Mouse (Mus musculus) limb, embryonic 12.5 days (tissue): ENCODE measurements at regions not wholly inside any gene's neighbourhood (a gene's known extent, or its start where the extent isn't known, plus 50 kb on each side); places are given as distances from the start of the nearest gene placed in this dataset.

Experiments
- ATAC-seq: fragments of 200-750 bp; cut with Nextera tagmentation; 2 replicates; pipeline ENCODE4 v1.8.0; 2017; ENCODE audit warnings: low read depth, moderate TSS enrichment; ENCODE audit not compliant: insufficient number of reproducible peaks, insufficient read depth, low FRiP score, low TSS enrichment
- H3K27ac ChIP-seq: fragments of 300-500 bp; sonication (generic); 2 replicates; pipeline ENCODE4 v1.5.1; 2016; ENCODE audit warnings: mild to moderate bottlenecking, moderate library complexity
- H3K27me3 ChIP-seq: fragments of 300-500 bp; sonication (generic); 2 replicates; pipeline ENCODE4 v1.6.1; 2016; ENCODE audit warnings: mild to moderate bottlenecking, moderate library complexity
- H3K36me3 ChIP-seq: fragments of 300-500 bp; sonication (generic); 2 replicates; pipeline ENCODE4 v1.6.1; 2016; ENCODE audit warnings: mild to moderate bottlenecking, moderate library complexity
- H3K4me1 ChIP-seq: fragments of 300-500 bp; sonication (generic); replicated peaks from 2 replicates; pipeline ENCODE4 v1.6.1; 2016
- H3K4me2 ChIP-seq: fragments of 300-500 bp; sonication (generic); 2 replicates; pipeline ENCODE4 v1.6.1; 2016; ENCODE audit warnings: mild to moderate bottlenecking, moderate library complexity
- H3K4me3 ChIP-seq: fragments of 300-500 bp; sonication (generic); replicated peaks from 2 replicates; pipeline ENCODE4 v1.5.1; 2016; ENCODE audit warnings: mild to moderate bottlenecking
- H3K9ac ChIP-seq: fragments of 300-500 bp; sonication (generic); replicated peaks from 2 replicates; pipeline ENCODE4 v1.6.1; 2016; ENCODE audit warnings: mild to moderate bottlenecking, moderate library complexity
- H3K9me3 ChIP-seq: fragments of 300-500 bp; sonication (generic); 2 replicates; pipeline ENCODE4 v1.6.1; 2016; ENCODE audit warnings: mild to moderate bottlenecking, moderate library complexity
- WGBS: fragments of 180-500 bp; shearing (Covaris S2); methylation state at CpG from one replicate; pipeline ENCODE4 v1.1.7; 2016; 5-methylcytosine and 5-hydroxymethylcytosine counted together

DNA sequence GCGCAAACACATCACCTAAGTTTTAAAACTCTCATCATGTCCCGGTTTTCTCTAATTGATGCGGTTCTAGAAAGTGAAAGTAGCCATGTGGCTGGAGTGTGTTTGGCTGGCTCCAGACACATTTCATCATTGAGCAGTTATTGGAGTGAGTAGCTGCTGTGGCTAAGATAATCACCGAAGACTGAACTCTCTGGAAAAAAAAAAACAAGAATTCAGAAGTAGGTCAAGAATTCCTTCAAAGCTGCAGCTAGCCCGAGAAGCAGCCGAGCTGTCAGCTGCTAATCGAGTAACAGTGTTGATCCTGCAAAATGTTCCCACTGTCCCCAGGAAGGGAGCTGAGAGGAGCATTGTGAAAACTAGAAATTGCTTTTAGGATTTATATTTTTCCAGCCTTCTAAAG, 509.0 kb upstream of the Map3k7 start:
- 70% methylated on average over 7 of the region's 7 CpGs for WGBS
- no peaks in the 10 kb centered on the region for H3K4me1 ChIP-seq
- no peaks in the 10 kb centered on the region for H3K9me3 ChIP-seq
- no peak overlapping the region for H3K27ac ChIP-seq
- no peaks in the 10 kb centered on the region for H3K36me3 ChIP-seq
- no peak overlapping the region for H3K4me2 ChIP-seq
- ATAC-seq = no peak
- H3K4me3 ChIP-seq = no peak overlapping the region
- H3K27me3 ChIP-seq = no peaks in the 10 kb centered on the region
- no peak overlapping the region for H3K9ac ChIP-seq

DNA sequence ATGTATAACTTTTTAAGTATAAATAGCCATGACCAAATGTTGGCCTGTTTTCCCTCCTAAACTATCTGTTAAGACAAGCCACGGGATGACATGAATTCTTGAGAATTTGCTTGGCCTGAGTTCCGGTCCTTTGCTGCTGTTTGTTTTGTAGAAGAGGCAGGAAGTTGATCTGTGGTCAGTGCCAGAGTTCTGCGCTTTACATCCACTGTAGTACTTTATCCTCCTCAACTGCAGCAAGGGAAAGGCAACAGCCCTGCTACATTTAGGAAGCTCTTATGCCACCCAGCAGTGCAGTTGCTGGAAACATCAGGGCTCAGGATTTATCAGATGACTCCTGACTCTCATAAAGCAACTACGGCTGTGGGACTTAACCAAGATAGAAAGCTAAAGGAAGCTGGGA, 508.4 kb upstream of the Map3k7 start:
- no peaks in the 10 kb centered on the region for H3K9me3 ChIP-seq
- no peak overlapping the region for H3K4me2 ChIP-seq
- ATAC-seq = no peak
- WGBS = 72% methylated on average over 4 of the region's 4 CpGs
- no peak overlapping the region for H3K9ac ChIP-seq
- no peak overlapping the region for H3K4me3 ChIP-seq
- no peaks in the 10 kb centered on the region for H3K27me3 ChIP-seq
- no peaks in the 10 kb centered on the region for H3K4me1 ChIP-seq
- H3K36me3 ChIP-seq = no peaks in the 10 kb centered on the region
- no peak overlapping the region for H3K27ac ChIP-seq

DNA sequence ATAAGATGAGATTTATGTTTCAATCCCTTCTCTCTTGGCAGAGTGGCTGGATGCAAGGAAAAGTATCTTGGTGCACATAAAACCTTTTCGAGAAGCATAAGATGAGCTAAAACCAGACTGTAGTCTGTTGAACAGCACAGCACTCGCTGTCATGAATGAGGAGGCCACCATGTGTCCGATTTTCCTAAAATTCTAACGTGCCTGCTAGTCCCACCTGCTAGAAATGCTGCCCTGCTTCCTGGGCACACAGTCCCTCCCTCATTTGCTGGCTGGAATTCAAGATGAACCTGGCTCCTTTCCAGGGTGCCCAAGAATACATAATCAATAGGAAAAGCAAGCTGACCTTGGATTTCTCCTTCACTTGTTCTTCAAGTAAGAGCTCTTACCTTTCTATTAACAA, 501.4 kb upstream of the Map3k7 start:
- Histone ChIP-seq H3K27me3 (no peaks in the 10 kb centered on the region), H3K9me3 (no peaks in the 10 kb centered on the region), H3K4me2 (no peak overlapping the region), H3K27ac (no peak overlapping the region), H3K4me3 (no peak overlapping the region), H3K36me3 (no peaks in the 10 kb centered on the region), H3K4me1 (no peaks in the 10 kb centered on the region), H3K9ac (no peak overlapping the region)
- 85% methylated on average over 4 of the region's 4 CpGs for WGBS
- ATAC-seq = no peak

DNA sequence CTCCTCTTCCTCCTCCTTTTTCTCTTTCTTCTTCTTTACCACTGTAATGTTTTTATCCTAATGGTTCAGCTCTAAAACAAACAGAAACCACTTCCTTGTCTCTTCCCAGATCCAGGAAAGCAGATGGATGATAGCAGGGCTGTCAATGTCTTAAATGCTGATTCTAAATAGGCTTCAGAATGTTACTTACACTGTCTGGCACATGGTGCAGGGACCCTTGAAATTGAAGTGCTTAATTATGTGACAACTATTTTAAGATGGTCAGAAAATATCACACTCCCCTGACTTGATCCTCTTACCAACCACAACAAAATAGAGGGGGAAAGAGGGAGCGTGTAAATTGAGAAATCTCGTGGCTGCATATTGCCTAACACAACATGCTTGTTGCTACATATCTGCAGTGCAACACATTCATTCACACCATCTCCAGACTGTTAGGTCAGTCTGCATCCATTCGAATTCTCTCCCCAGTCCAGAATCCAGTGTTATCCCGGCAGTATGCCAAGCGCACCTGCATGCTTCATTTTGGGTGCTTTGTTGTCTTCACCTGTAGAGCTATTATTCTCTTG, 500.7 kb upstream of the Map3k7 start:
- WGBS = 87% methylated on average over 5 of the region's 5 CpGs
- no peaks in the 10 kb centered on the region for H3K4me1 ChIP-seq
- H3K27me3 ChIP-seq = no peaks in the 10 kb centered on the region
- no peaks in the 10 kb centered on the region for H3K36me3 ChIP-seq
- ATAC-seq = no peak
- no peak overlapping the region for H3K4me3 ChIP-seq
- no peak overlapping the region for H3K9ac ChIP-seq
- H3K4me2 ChIP-seq = no peak overlapping the region
- H3K9me3 ChIP-seq = no peaks in the 10 kb centered on the region
- no peak overlapping the region for H3K27ac ChIP-seq

DNA sequence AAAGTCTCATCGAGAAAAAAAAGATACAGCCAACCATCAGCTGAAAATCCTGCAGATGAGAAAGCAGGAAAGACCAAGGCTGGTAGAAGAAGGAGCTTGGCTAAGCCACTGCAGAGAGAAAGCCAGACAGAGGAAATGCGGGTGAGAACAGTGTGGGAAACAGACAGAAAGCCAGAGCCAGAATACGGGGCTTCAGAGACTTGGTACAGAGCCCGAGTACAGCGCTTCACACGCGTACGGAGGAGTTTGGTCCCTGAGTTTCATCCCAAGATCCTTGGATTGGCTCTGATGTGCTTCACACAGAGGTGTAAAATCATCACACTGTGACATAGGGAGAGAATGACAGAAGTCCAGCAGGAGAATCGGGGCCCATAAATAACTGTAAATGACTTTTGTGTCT, 495.6 kb upstream of the Map3k7 start:
- H3K36me3 ChIP-seq = no peaks in the 10 kb centered on the region
- no peak overlapping the region for H3K4me3 ChIP-seq
- H3K9ac ChIP-seq = no peak overlapping the region
- no peaks in the 10 kb centered on the region for H3K27me3 ChIP-seq
- 75% methylated on average over 9 of the region's 9 CpGs for WGBS
- H3K27ac ChIP-seq = no peak overlapping the region
- ATAC-seq = no peak
- no peaks in the 10 kb centered on the region for H3K9me3 ChIP-seq
- H3K4me2 ChIP-seq = no peak overlapping the region
- H3K4me1 ChIP-seq = no peaks in the 10 kb centered on the region

DNA sequence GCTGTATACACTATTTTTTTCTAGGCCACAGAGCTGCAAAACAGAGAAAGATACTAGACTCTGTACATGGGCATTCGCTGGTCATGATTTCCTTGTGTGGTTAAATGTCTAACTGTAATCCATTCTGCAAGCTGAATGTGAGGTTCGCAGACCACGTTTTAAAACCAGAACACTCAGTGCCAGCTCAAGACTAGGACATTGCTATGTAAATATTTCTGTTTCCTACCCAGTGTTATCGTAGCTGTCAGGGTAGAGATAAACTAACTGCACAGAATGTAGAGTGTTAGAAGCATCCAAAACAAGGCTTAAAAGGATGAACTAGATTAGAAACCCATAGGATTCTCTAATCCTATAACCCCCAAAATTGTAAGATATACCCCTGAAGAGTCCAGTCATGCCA, 494.1 kb upstream of the Map3k7 start:
- no peak for ATAC-seq
- H3K4me1 ChIP-seq = no peaks in the 10 kb centered on the region
- no peak overlapping the region for H3K9ac ChIP-seq
- 77% methylated on average over 4 of the region's 4 CpGs for WGBS
- no peak overlapping the region for H3K4me2 ChIP-seq
- no peak overlapping the region for H3K27ac ChIP-seq
- H3K9me3 ChIP-seq = no peaks in the 10 kb centered on the region
- no peaks in the 10 kb centered on the region for H3K27me3 ChIP-seq
- H3K36me3 ChIP-seq = no peaks in the 10 kb centered on the region
- H3K4me3 ChIP-seq = no peak overlapping the region

DNA sequence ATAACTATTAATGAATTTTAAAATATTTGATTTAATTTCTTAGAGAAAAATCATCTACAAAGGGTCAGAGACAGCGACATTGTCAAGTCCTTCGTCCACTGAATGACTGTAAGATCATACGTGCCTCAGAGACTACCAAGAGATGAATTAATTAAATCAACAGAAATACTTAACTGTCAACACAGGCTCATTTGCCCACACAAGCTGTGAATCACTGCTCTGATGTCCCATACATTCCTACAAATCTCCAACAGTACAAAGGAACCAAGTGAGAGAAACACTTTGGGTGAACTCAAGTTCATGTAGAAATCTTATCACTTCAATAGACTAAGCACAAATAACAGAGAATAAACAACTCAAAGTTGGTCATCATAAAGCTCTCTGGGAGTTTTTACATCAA, 471.4 kb upstream of the Map3k7 start:
- no peak overlapping the region for H3K4me2 ChIP-seq
- ATAC-seq = no peak
- no peaks in the 10 kb centered on the region for H3K27me3 ChIP-seq
- 92% methylated on average over 3 of the region's 3 CpGs for WGBS
- H3K9ac ChIP-seq = no peak overlapping the region
- no peak overlapping the region for H3K4me3 ChIP-seq
- no peaks in the 10 kb centered on the region for H3K36me3 ChIP-seq
- H3K27ac ChIP-seq = no peak overlapping the region
- no peaks in the 10 kb centered on the region for H3K9me3 ChIP-seq
- no peaks in the 10 kb centered on the region for H3K4me1 ChIP-seq

DNA sequence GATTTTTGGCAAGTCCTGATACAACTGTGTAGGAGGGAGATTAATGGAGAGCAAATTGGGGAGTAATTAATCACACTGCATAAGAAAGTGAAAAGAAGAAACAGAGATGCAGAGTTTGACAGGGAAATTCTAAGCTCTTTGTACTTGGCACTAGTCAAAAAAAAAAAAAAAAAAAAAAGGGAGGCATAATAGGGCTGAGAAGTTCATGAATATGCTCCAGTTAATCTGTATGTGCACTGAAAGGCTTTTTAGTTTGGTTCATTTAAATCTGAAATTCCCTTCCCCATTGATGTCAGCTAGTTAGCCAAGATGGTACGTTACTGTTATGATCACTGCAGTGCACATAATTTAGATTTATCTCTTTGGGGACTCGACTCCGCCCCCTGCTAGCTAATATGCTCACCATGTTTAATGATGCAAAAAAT, 470.8 kb upstream of the Map3k7 start:
- H3K27ac ChIP-seq = no peak overlapping the region
- 81% methylated on average over 3 of the region's 3 CpGs for WGBS
- no peak for ATAC-seq

DNA sequence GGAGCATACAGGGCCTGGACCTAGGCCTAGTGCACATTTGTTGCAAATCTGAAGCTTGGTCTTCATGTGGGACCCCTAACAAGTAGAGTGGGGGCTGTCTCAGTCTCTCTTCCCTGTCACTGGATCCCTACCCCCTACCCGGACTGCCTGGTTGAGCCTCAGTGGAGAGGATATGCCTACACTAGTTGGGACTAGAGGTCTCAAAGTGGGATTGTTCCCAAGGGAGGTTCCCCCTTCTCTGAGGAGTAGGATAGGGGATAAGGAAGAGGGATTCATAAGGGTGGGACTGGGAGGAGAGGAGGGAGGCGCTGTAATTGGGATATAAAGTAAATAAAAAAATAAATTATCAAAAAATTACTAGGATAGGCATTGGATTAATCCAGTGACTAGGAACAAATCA, 464.0 kb upstream of the Map3k7 start:
- Histone ChIP-seq H3K4me2 (no peak overlapping the region), H3K27ac (no peak overlapping the region), H3K36me3 (no peaks in the 10 kb centered on the region), H3K4me1 (no peaks in the 10 kb centered on the region), H3K4me3 (no peak overlapping the region), H3K9ac (no peak overlapping the region), H3K27me3 (no peaks in the 10 kb centered on the region), H3K9me3 (no peaks in the 10 kb centered on the region)
- ATAC-seq = no peak
- WGBS = 88% methylated on average over 2 of the region's 2 CpGs

More for the DNA sequence above, 470.8 kb upstream of the Map3k7 start:
- H3K9ac ChIP-seq = no peak overlapping the region
- no peaks in the 10 kb centered on the region for H3K4me1 ChIP-seq
- H3K4me3 ChIP-seq = no peak overlapping the region
- H3K36me3 ChIP-seq = no peaks in the 10 kb centered on the region
- H3K9me3 ChIP-seq = no peaks in the 10 kb centered on the region
- no peaks in the 10 kb centered on the region for H3K27me3 ChIP-seq
- H3K4me2 ChIP-seq = no peak overlapping the region

DNA sequence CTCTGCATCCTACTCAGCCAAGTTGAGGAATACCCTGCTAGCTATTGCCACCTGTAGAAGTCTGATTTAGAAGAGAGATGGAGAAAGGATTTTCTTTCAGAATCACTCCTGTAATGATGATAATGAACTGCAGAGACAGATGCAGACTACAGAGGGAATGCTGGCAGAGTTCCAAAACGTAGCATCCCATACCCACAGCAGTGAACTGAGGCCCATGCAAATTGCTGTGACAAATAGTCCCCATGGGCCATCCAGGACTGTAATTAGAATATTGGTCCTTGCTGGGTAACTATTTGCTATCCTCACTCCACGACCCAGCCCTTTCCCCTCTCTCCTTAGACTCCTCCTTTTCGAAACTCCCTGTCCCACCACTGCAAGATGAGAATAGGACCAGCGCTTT, 463.5 kb upstream of the Map3k7 start:
- ATAC-seq = no peak

DNA sequence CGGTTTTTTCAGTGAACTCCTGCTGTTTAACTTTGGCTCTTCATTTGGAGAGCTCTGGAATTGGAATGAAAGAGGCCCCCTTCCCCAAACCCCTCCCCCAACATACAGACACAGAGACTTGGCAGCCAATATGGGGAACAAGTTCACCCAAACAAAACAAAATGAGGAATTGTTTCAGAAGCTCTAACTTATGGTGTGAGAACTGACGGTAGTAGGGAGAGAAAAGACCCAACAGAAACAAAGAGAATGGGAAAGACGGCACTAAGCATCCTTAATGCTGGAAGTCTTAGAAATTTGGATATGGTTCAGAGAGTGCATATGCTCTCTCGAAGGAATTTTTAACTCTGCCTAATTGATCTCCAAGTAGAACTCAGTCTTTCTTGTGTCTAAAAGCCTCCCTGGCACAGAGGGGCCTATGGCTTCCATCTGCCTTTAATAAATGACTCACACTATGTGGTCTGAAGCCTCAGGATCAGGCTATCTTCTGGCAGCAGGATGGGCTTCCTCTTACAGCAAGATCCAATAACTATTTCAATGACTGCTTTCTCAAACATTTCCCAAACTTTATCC, 438.2 kb upstream of the Map3k7 start:
- no peak for ATAC-seq
- WGBS = 63% methylated on average over 4 of the region's 4 CpGs

More for the DNA sequence above, 463.5 kb upstream of the Map3k7 start:
- WGBS = 72% methylated on average over 4 of the region's 4 CpGs
- Histone ChIP-seq H3K27me3 (no peaks in the 10 kb centered on the region), H3K27ac (no peak overlapping the region), H3K4me3 (no peak overlapping the region), H3K9ac (no peak overlapping the region), H3K9me3 (no peaks in the 10 kb centered on the region), H3K36me3 (no peaks in the 10 kb centered on the region), H3K4me2 (no peak overlapping the region), H3K4me1 (no peaks in the 10 kb centered on the region)

DNA sequence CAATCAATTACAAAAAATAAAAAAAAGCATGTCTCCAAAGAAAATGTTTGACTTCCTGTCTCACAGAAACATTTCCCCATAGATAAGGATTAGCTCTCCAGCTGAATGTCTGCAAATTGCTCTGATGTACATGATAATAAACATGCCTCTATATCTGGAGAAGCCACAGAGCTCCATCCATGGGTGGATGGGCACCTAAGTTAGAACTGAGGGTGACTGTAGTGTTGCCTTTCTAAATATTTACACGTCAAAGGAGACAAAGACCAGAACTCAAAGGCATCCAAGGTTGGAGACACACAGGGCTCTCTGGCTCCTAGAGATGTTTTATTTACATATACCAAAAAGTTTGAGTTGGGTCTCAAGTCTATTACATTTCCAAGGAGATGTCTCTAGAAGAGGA, 427.1 kb upstream of the Map3k7 start:
- Histone ChIP-seq H3K27me3 (no peaks in the 10 kb centered on the region), H3K4me3 (no peak overlapping the region), H3K9ac (no peak overlapping the region), H3K9me3 (no peaks in the 10 kb centered on the region), H3K4me2 (no peak overlapping the region), H3K36me3 (no peaks in the 10 kb centered on the region), H3K27ac (no peak overlapping the region), H3K4me1 (no peaks in the 10 kb centered on the region)
- ATAC-seq = no peak
- WGBS = 70% methylated on average over 1 of the region's 1 CpGs

More for the DNA sequence above, 438.2 kb upstream of the Map3k7 start:
- H3K4me1 ChIP-seq = no peaks in the 10 kb centered on the region
- no peaks in the 10 kb centered on the region for H3K9me3 ChIP-seq
- H3K36me3 ChIP-seq = no peaks in the 10 kb centered on the region
- no peak overlapping the region for H3K4me3 ChIP-seq
- no peaks in the 10 kb centered on the region for H3K27me3 ChIP-seq
- no peak overlapping the region for H3K9ac ChIP-seq
- H3K4me2 ChIP-seq = no peak overlapping the region
- H3K27ac ChIP-seq = no peak overlapping the region
